Comparison of ENCODE assay signal across 8 mouse cellular contexts in the genomic region with DNA sequence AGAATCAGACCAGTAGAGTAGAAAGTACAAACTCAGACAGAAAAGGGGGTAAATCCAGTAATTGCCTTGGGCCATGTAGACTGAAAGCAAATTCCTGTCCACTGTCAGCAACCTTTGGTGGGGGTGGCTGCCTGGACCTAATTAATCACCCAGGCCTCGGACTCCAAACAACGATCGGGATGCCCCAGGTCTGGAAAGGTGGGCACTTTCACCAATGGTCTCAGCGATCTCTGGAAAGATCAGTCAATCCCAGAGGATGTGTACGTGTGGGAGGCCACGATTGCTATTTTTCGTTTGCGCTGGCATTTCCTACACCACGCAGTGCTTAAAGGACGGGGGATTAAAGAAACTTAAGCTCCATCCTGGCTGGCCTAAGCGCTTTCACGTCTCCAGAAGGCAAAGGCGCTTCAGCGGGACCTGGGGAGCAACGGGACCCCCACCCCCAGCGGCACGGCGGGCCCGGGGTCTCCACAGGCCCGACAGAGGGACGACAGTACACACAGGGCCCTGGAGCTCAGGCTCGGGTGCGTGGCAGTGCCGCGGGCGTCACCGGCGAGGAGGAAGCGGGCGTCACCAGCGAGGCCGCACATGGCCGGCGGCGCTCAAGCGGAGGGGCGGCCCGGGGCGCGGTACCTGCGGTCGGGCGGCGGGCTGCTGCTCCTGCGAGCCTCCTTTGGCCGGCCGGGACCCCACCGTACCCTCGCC. TPM values are rescaled to one million over a fixed set of nuclear protein-coding genes. Genes with fewer than 3 reads are reported as not detected.
DNase-seq lines count a peak whose midpoint lies in the region; ATAC-seq and TF ChIP-seq lines count a peak whose summit lies in the region.

No protein-coding gene starts in this region.

- WGBS in heart, embryonic 14.5 days = under 1% methylated on average over 44 of the region's 49 CpGs
- WGBS in embryonic facial prominence, embryonic 11.5 days = under 1% methylated on average over 44 of the region's 49 CpGs
- WGBS in hindbrain, embryonic 16.5 days = under 1% methylated on average over 44 of the region's 49 CpGs
- under 1% methylated on average over 44 of the region's 49 CpGs for WGBS in liver, postnatal 0 days (ENCODE audit: insufficient replicate concordance)
- 0% methylated on average over 49 of the region's 49 CpGs for WGBS in stomach, embryonic 16.5 days

- H3K36me3 ChIP-seq in heart, embryonic 14.5 days (ENCODE audit: control insufficient read depth, insufficient read depth, low read length) = peaks cover 36% of the 10 kb centered on the region
- H3K36me3 ChIP-seq in ES-E14 (ENCODE audit: control insufficient read depth, insufficient read depth, low read length, poor library complexity, severe bottlenecking) = peaks cover 9% of the 10 kb centered on the region
- H3K36me3 ChIP-seq in embryonic facial prominence, embryonic 11.5 days (replicated peaks; ENCODE audit: control insufficient read depth, insufficient read depth, low read depth, low read length) = peaks cover 9% of the 10 kb centered on the region
- H3K36me3 ChIP-seq in hindbrain, embryonic 16.5 days (ENCODE audit: control insufficient read depth, insufficient read depth, low read length) = peaks cover 16% of the 10 kb centered on the region
- peaks cover 24% of the 10 kb centered on the region for H3K36me3 ChIP-seq in liver, postnatal 0 days (replicated peaks; ENCODE audit: insufficient read depth, low read length)
- peaks cover 13% of the 10 kb centered on the region; the same call in 1 of the 2 replicates for H3K36me3 ChIP-seq in stomach, embryonic 16.5 days (ENCODE audit: control insufficient read depth, insufficient read depth, low read length)

- TF ChIP-seq CTCF in liver, postnatal 0 days (IDR thresholded peaks at IDR 0.05; ENCODE audit: low read depth) = no peak

- peak overlapping the region; percentile 57 to 84 for H3K27ac ChIP-seq in heart, embryonic 14.5 days (replicated peaks in 1 of 2; ENCODE audit: control insufficient read depth in 1 of 2, insufficient read depth in 1 of 2, low read depth in 2 of 2, low read length in 2 of 2)
- H3K27ac ChIP-seq in ES-E14 (ENCODE audit: insufficient read depth, low read depth, low read length, poor library complexity, severe bottlenecking) = peak overlapping the region; percentile 6
- H3K27ac ChIP-seq in embryonic facial prominence, embryonic 11.5 days (replicated peaks; ENCODE audit: low read depth, low read length) = peak overlapping the region; percentile 85
- H3K27ac ChIP-seq in hindbrain, embryonic 16.5 days (ENCODE audit: low read depth, low read length) = peak overlapping the region; percentile 92
- H3K27ac ChIP-seq in liver, postnatal 0 days (ENCODE audit: low read depth) = peak overlapping the region; percentile 90
- H3K27ac ChIP-seq in stomach, embryonic 16.5 days (ENCODE audit: low read length) = peak overlapping the region; percentile 81

- in situ Hi-C loops in ES-E14 (cut with MboI; ENCODE audit: low sequenced_read_pairs in 2 of 2, unreplicated experiment in 2 of 2) = no loop called here

- H3K9ac ChIP-seq in heart, embryonic 14.5 days (ENCODE audit: low read length) = peak overlapping the region; percentile 98
- peak overlapping the region; percentile 87 for H3K9ac ChIP-seq in ES-E14 (ENCODE audit: insufficient read depth, low read depth, low read length, poor library complexity, severe bottlenecking)
- H3K9ac ChIP-seq in embryonic facial prominence, embryonic 11.5 days (replicated peaks; ENCODE audit: low read length) = peak overlapping the region; percentile 92
- H3K9ac ChIP-seq in hindbrain, embryonic 16.5 days (ENCODE audit: low read depth, low read length) = peak overlapping the region; percentile 97
- peak overlapping the region; percentile 92 for H3K9ac ChIP-seq in liver, postnatal 0 days (replicated peaks)
- H3K9ac ChIP-seq in stomach, embryonic 16.5 days (ENCODE audit: low read length) = peak overlapping the region; percentile 99

- DNase-seq in heart, adult 11 months = no peak
- DNase-seq in ES-E14 (ENCODE audit: low read depth, low spot score) = no peak
- DNase-seq in embryonic facial prominence, embryonic 11.5 days (ENCODE audit: low spot score) = peak; percentile 30
- DNase-seq in liver, postnatal 0 days = no peak
- DNase-seq in urinary bladder, postnatal 25 days (ENCODE audit: low spot score) = no peak

- peak overlapping the region; percentile 90 for H3K4me2 ChIP-seq in heart, embryonic 14.5 days (ENCODE audit: low read length)
- H3K4me2 ChIP-seq in embryonic facial prominence, embryonic 11.5 days (ENCODE audit: low read depth, low read length) = peak overlapping the region; percentile 58
- H3K4me2 ChIP-seq in hindbrain, embryonic 16.5 days (ENCODE audit: low read length) = peak overlapping the region; percentile 76
- H3K4me2 ChIP-seq in liver, postnatal 0 days (ENCODE audit: low read depth, low read length) = peak overlapping the region; percentile 98
- peak overlapping the region; percentile 84 for H3K4me2 ChIP-seq in stomach, embryonic 16.5 days (ENCODE audit: low read depth, low read length)

- TF ChIP-seq EP300 in liver, postnatal 0 days (IDR thresholded peaks at IDR 0.05; ENCODE audit: low read depth) = no peak

- peak overlapping the region; percentile 89 to 97 for H3K4me3 ChIP-seq in heart, embryonic 14.5 days (ENCODE audit: control insufficient read depth in 1 of 2, insufficient read depth in 1 of 2, low read depth in 1 of 2, low read length in 2 of 2)
- peak overlapping the region; percentile 82 to 89 for H3K4me3 ChIP-seq in ES-E14 (ENCODE audit: insufficient read depth in 1 of 2, low read depth in 1 of 2, low read length in 2 of 2, poor library complexity in 1 of 2, severe bottlenecking in 1 of 2)
- H3K4me3 ChIP-seq in embryonic facial prominence, embryonic 11.5 days (ENCODE audit: low read depth, low read length) = peak overlapping the region; percentile 70
- peak overlapping the region; percentile 56 for H3K4me3 ChIP-seq in hindbrain, embryonic 16.5 days (ENCODE audit: low read length)
- peak overlapping the region; percentile 83 for H3K4me3 ChIP-seq in liver, postnatal 0 days (ENCODE audit: low read depth, low read length)
- H3K4me3 ChIP-seq in stomach, embryonic 16.5 days (replicated peaks; ENCODE audit: low read length) = peak overlapping the region; percentile 90

- H3K9me3 ChIP-seq in heart, embryonic 14.5 days (ENCODE audit: control insufficient read depth, low read length) = no peaks in the 10 kb centered on the region
- no peaks in the 10 kb centered on the region for H3K9me3 ChIP-seq in ES-E14 (ENCODE audit: control insufficient read depth, insufficient read depth, low read depth, low read length)
- H3K9me3 ChIP-seq in embryonic facial prominence, embryonic 11.5 days (replicated peaks; ENCODE audit: control insufficient read depth, low read length) = no peaks in the 10 kb centered on the region
- H3K9me3 ChIP-seq in hindbrain, embryonic 16.5 days (ENCODE audit: control insufficient read depth, low read length) = no peaks in the 10 kb centered on the region
- H3K9me3 ChIP-seq in liver, postnatal 0 days (ENCODE audit: low read length) = 0 out of 2 replicates have a peak, but pooled peaks cover 3% of the 10 kb centered on the region
- no peaks in the 10 kb centered on the region for H3K9me3 ChIP-seq in stomach, embryonic 16.5 days (replicated peaks; ENCODE audit: control insufficient read depth, low read length)

- H3K4me1 ChIP-seq in heart, embryonic 14.5 days (ENCODE audit: control insufficient read depth in 2 of 2, insufficient read depth in 2 of 2, low read length in 2 of 2) = peaks cover 2 to 14% of the 10 kb centered on the region in 2 experiments; a peak in 3 of 4 replicates
- peaks cover 2 to 13% of the 10 kb centered on the region in 2 experiments; a peak in 3 of 4 replicates for H3K4me1 ChIP-seq in ES-E14 (ENCODE audit: control insufficient read depth in 2 of 2, insufficient read depth in 2 of 2, low read length in 2 of 2, poor library complexity in 1 of 2)
- no peaks in the 10 kb centered on the region for H3K4me1 ChIP-seq in embryonic facial prominence, embryonic 11.5 days (ENCODE audit: control insufficient read depth, insufficient read depth, low read length)
- H3K4me1 ChIP-seq in hindbrain, embryonic 16.5 days (ENCODE audit: control insufficient read depth, insufficient read depth, low read depth, low read length) = peaks cover 12% of the 10 kb centered on the region
- H3K4me1 ChIP-seq in liver, postnatal 0 days (ENCODE audit: insufficient read depth) = peaks cover 14% of the 10 kb centered on the region
- H3K4me1 ChIP-seq in stomach, embryonic 16.5 days (ENCODE audit: control insufficient read depth, insufficient read depth, low read length) = peaks cover 5% of the 10 kb centered on the region; the same call in 1 of the 2 replicates

- no peaks in the 10 kb centered on the region for H3K27me3 ChIP-seq in heart, embryonic 14.5 days (ENCODE audit: control insufficient read depth, insufficient read depth, low read length)
- H3K27me3 ChIP-seq in embryonic facial prominence, embryonic 11.5 days (ENCODE audit: control insufficient read depth, insufficient read depth, low read length) = no peaks in the 10 kb centered on the region
- H3K27me3 ChIP-seq in hindbrain, embryonic 16.5 days (replicated peaks; ENCODE audit: control insufficient read depth, insufficient read depth, low read length) = no peaks in the 10 kb centered on the region
- H3K27me3 ChIP-seq in liver, postnatal 0 days (ENCODE audit: insufficient read depth, low read length) = no peaks in the 10 kb centered on the region
- H3K27me3 ChIP-seq in stomach, embryonic 16.5 days (ENCODE audit: control insufficient read depth, insufficient read depth, low read length) = no peaks in the 10 kb centered on the region

- ATAC-seq in heart, embryonic 14.5 days (ENCODE audit: insufficient number of reproducible peaks, insufficient read depth, low FRiP score, low read depth) = peak; percentile 80
- ATAC-seq in embryonic facial prominence, embryonic 11.5 days (replicated peaks; ENCODE audit: insufficient number of reproducible peaks, low FRiP score, low TSS enrichment, low read depth) = peak; percentile 89
- ATAC-seq in hindbrain, embryonic 16.5 days = peak; percentile 91
- ATAC-seq in liver, postnatal 0 days = peak; percentile 91
- ATAC-seq in stomach, embryonic 16.5 days (ENCODE audit: insufficient read depth, low FRiP score) = peak; percentile 91

RNA-seq across cellular contexts. Expression of gene Zfp507, which starts 0.5 kb away (rescaled TPM):
- polyA plus RNA-seq in heart, embryonic 14.5 days (2014; fragmentation: Nextera tagmentation; extraction: Ambion mirVana) = 9.7 and 14.4 TPM in 2 replicates
- total RNA-seq in ES-E14 (2012; rRNA removed) = 25.8 and 33.6 TPM in 2 replicates
- polyA plus RNA-seq in embryonic facial prominence, embryonic 11.5 days (2014; fragmentation: Nextera tagmentation; extraction: Ambion mirVana) = 15.4 and 18.1 TPM in 2 replicates
- polyA plus RNA-seq in hindbrain, embryonic 16.5 days (2015; fragmentation: Nextera tagmentation; extraction: Ambion mirVana) = 11.8 and 12.0 TPM in 2 replicates
- 3.2 and 3.8 TPM in 2 replicates for polyA plus RNA-seq in liver, postnatal 0 days (2015; fragmentation: Nextera tagmentation; extraction: Ambion mirVana)
- polyA plus RNA-seq in stomach, embryonic 16.5 days (2015; fragmentation: Nextera tagmentation; extraction: Ambion mirVana) = 12.5 and 13.3 TPM in 2 replicates

RNA-seq across cellular contexts. Expression of gene Dpy19l3, which starts 48.1 kb away (rescaled TPM):
- polyA plus RNA-seq in heart, embryonic 14.5 days (2014; fragmentation: Nextera tagmentation; extraction: Ambion mirVana) = 15.6 and 18.7 TPM in 2 replicates
- 39.5 and 55.3 TPM in 2 replicates for total RNA-seq in ES-E14 (2012; rRNA removed)
- polyA plus RNA-seq in embryonic facial prominence, embryonic 11.5 days (2014; fragmentation: Nextera tagmentation; extraction: Ambion mirVana) = 39.2 and 39.5 TPM in 2 replicates
- polyA plus RNA-seq in hindbrain, embryonic 16.5 days (2015; fragmentation: Nextera tagmentation; extraction: Ambion mirVana) = 45.8 and 51.0 TPM in 2 replicates
- polyA plus RNA-seq in liver, postnatal 0 days (2015; fragmentation: Nextera tagmentation; extraction: Ambion mirVana) = 6.0 and 8.1 TPM in 2 replicates
- polyA plus RNA-seq in stomach, embryonic 16.5 days (2015; fragmentation: Nextera tagmentation; extraction: Ambion mirVana) = 18.0 and 21.1 TPM in 2 replicates

Comparison
In these comparisons a context has a peak if more than half of its experiments do, and no peak if none do; other contexts are left out.
1. H3K27ac ChIP-seq: peak in every context shown above with its lines; median percentile 92 in hindbrain, embryonic 16.5 days; 90 in liver, postnatal 0 days; 85 in embryonic facial prominence, embryonic 11.5 days; 81 in stomach, embryonic 16.5 days; 70 in heart, embryonic 14.5 days; 6 in ES-E14.